Mouse (Mus musculus): ENCODE measurements around the gene Ppp1r3e. TPM values are rescaled to one million over a fixed set of nuclear protein-coding genes. Genes with fewer than 3 reads are reported as not detected.

Ppp1r3e gene
- 1.7 and 2.3 TPM in 2 replicates for polyA plus RNA-seq (2015; fragmentation: Nextera tagmentation; extraction: Ambion mirVana)

DNA sequence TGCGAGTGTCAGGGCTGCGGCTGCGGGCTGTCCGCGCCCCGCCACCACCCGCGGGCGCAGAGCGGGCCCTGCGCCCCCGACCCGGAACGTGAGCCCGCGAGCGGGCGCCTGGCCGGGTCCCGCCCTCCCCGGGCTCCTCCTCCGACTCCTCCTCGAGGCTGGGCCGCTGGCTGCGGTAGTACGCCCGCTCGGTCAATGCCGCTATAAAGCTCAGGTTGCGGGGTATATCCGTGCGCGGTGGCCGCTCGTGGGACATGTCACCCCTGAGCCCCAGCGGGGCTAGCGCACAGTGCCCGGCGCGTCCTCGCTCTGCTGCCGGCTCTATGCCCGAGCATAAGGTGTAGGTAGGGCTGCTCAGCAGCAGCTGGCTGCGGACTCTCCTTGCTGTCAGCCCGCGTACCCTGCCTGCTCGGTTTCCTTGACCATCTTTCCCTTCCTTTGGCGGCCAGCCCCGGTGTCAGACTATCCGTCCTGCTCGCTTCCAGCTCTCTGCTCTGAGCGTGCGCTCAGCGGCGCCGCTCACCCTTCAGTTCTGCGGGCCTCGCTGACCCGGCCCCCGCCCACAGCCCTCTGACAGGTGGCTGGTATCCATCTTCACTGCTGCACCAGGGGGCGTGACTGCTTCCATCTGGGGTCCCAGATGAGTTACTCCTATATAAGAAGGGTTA lies at the start of gene Ppp1r3e:
Gene Ppp1r3e, minus strand, starts transcription at position 503 of the 668 bp plus-strand sequence.
- no peaks in the 10 kb centered on the region for H3K27me3 ChIP-seq
- H3K9me3 ChIP-seq, result no peaks in the 10 kb centered on the region
- 0% methylated on average over 57 of the region's 61 CpGs for WGBS
- H3K9ac ChIP-seq (replicated peaks), result peak within 1 kb of the TSS; percentile 88
- H3K27ac ChIP-seq (replicated peaks), result peak within 1 kb of the TSS; percentile 93
- peak within 1 kb of the TSS; percentile 80 for H3K4me3 ChIP-seq
- peak; percentile 84 for ATAC-seq (replicated peaks)
- H3K4me1 ChIP-seq, result peaks cover 17% of the 10 kb centered on the region
- H3K4me2 ChIP-seq (replicated peaks), result peak within 1 kb of the TSS; percentile 84
- H3K36me3 ChIP-seq, result no peaks in the 10 kb centered on the region

DNA sequence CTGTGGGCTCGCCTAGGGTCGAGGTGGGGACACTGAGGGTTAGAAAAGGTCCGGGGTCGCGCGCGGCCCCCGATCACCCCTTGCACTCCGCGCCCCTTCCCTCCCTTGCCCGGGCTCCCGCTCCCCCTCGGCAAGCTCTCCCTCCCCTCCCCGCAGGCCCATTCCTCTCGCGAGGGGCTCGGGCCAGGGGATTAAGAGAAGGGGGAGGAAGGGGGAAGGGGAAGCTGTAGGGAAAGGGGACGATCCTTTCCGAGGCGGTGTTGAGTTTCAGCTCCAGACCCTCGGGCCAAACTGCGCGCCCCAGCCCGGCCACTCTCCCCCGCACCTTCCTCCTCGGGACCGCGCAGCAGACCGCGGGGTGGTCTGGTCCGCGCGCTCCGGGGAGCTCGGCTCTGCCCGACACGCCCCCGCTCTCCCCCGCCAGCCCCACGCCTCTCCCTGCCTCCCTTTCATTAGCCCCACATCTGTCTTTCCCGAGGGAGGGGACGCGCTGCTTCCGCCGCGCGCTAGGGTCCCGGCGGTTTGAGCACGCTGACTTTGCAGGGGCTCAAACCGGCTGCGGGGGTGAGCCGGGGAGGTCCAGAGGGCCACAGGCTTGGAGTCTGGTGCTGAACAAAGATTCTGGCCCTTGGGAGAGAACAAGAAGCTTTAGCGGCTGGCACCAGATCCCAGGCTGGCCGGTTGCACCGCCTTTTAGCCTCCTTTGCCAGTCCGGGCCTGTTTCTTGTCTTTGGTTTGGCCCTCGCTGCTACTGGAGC lies 49.2 kb upstream of the Ppp1r3e start:
- H3K9ac ChIP-seq (replicated peaks), result peak overlapping the region; percentile 78
- H3K36me3 ChIP-seq, result 0 out of 2 replicates have a peak, but pooled peaks cover 3% of the 10 kb centered on the region
- H3K4me3 ChIP-seq, result peak overlapping the region; percentile 51
- no peaks in the 10 kb centered on the region for H3K27me3 ChIP-seq
- WGBS, result under 1% methylated on average over 53 of the region's 58 CpGs
- ATAC-seq (replicated peaks), result peak; percentile 66
- H3K4me2 ChIP-seq (replicated peaks), result peak overlapping the region; percentile 90
- peak overlapping the region; percentile 96 for H3K27ac ChIP-seq (replicated peaks)
- peaks cover 37% of the 10 kb centered on the region for H3K4me1 ChIP-seq
- H3K9me3 ChIP-seq, result peaks cover 2% of the 10 kb centered on the region; the same call in 1 of the 2 replicates

GRCm38 (mm10) chr14:54925349-54926342 lies 48.3 kb upstream of the Ppp1r3e start, which contains the start of gene Efs:
Efs (minus strand) TSS chr14:54926126.
- H3K9me3 ChIP-seq, result peaks cover 11% of the 10 kb centered on the region; the same call in 1 of the 2 replicates
- ATAC-seq (replicated peaks), result peak; percentile 67
- WGBS, result 1% methylated on average over 57 of the region's 57 CpGs

GRCm38 (mm10) chr14:54924641-54925348 lies 47.4 kb upstream of the Ppp1r3e start:
- Histone ChIP-seq H3K36me3 (peaks cover 20% of the 10 kb centered on the region), H3K9me3 (peaks cover 11% of the 10 kb centered on the region; the same call in 1 of the 2 replicates), H3K4me2 (replicated peaks) (peak overlapping the region; percentile 90), H3K27ac (replicated peaks) (peak overlapping the region; percentile 96), H3K27me3 (no peaks in the 10 kb centered on the region), H3K4me1 (peaks cover 37% of the 10 kb centered on the region), H3K9ac (replicated peaks) (peak overlapping the region; percentile 78), H3K4me3 (peak overlapping the region; percentile 51)
- WGBS, result 15% methylated on average over 7 of the region's 7 CpGs
- ATAC-seq (replicated peaks), result peak; percentile 65

More at GRCm38 (mm10) chr14:54925349-54926342, 48.3 kb upstream of the Ppp1r3e start, which contains the start of gene Efs:
- Histone ChIP-seq H3K9ac (replicated peaks) (peak within 1 kb of the TSS; percentile 78), H3K4me1 (peaks cover 37% of the 10 kb centered on the region), H3K4me3 (peak within 1 kb of the TSS; percentile 51), H3K27me3 (no peaks in the 10 kb centered on the region), H3K36me3 (peaks cover 12% of the 10 kb centered on the region), H3K27ac (replicated peaks) (peak within 1 kb of the TSS; percentile 96), H3K4me2 (replicated peaks) (peak within 1 kb of the TSS; percentile 90)

GRCm38 (mm10) chr14:54920076-54920685 lies 42.8 kb upstream of the Ppp1r3e start:
- peaks cover 42% of the 10 kb centered on the region for H3K36me3 ChIP-seq
- 98% methylated on average over 16 of the region's 16 CpGs for WGBS

DNA sequence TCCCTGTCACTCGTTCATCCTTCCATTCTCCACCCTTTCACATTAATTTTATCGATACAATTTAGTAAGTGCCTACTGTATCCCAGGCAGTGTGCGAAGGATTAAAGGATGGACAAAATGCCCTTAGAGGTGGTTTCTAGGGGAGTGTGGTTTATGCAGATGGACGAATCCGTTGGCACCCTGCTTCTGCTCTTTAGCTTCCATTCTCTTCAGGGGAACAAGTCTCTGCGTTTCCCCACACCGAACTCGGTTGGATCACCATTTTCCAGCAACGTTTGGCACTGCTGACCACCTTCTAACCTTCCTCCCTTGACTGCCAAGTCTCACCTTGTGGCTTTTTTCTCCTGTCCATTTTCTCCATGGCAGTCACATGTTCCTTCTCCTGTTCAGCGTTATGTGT lies 36.0 kb upstream of the Ppp1r3e start:
- ATAC-seq (replicated peaks), result 0 out of 2 replicates have a peak, but pooled peaks have one; percentile 3

More at GRCm38 (mm10) chr14:54920076-54920685, 42.8 kb upstream of the Ppp1r3e start:
- Histone ChIP-seq H3K27me3 (no peaks in the 10 kb centered on the region), H3K4me2 (replicated peaks) (no peak overlapping the region), H3K27ac (replicated peaks) (no peak overlapping the region), H3K9ac (replicated peaks) (no peak overlapping the region), H3K4me1 (peaks cover 16% of the 10 kb centered on the region), H3K4me3 (no peak overlapping the region), H3K9me3 (peaks cover 11% of the 10 kb centered on the region; the same call in 1 of the 2 replicates)
- ATAC-seq (replicated peaks), result no peak

GRCm38 (mm10) chr14:54912886-54913285 lies 35.5 kb upstream of the Ppp1r3e start, which contains the start of gene Slc22a17:
Slc22a17 (minus strand) TSS chr14:54913132.
- peak; percentile 97 for ATAC-seq (replicated peaks)
- Histone ChIP-seq H3K27me3 (no peaks in the 10 kb centered on the region), H3K4me2 (replicated peaks) (peak within 1 kb of the TSS; percentile 83), H3K27ac (replicated peaks) (peak within 1 kb of the TSS; percentile 87), H3K4me3 (peak within 1 kb of the TSS; percentile 74), H3K4me1 (peaks cover 21% of the 10 kb centered on the region), H3K9ac (replicated peaks) (peak within 1 kb of the TSS; percentile 84), H3K36me3 (peaks cover 22% of the 10 kb centered on the region), H3K9me3 (no peaks in the 10 kb centered on the region)
- under 1% methylated on average over 26 of the region's 28 CpGs for WGBS

More for the DNA sequence above, 36.0 kb upstream of the Ppp1r3e start:
- 14% methylated on average over 10 of the region's 10 CpGs for WGBS
- Histone ChIP-seq H3K9me3 (no peaks in the 10 kb centered on the region), H3K27me3 (no peaks in the 10 kb centered on the region), H3K4me1 (peaks cover 21% of the 10 kb centered on the region), H3K9ac (replicated peaks) (peak overlapping the region; percentile 84), H3K27ac (replicated peaks) (peak overlapping the region; percentile 87), H3K4me3 (peak overlapping the region; percentile 74), H3K36me3 (peaks cover 22% of the 10 kb centered on the region), H3K4me2 (replicated peaks) (peak overlapping the region; percentile 83)

DNA sequence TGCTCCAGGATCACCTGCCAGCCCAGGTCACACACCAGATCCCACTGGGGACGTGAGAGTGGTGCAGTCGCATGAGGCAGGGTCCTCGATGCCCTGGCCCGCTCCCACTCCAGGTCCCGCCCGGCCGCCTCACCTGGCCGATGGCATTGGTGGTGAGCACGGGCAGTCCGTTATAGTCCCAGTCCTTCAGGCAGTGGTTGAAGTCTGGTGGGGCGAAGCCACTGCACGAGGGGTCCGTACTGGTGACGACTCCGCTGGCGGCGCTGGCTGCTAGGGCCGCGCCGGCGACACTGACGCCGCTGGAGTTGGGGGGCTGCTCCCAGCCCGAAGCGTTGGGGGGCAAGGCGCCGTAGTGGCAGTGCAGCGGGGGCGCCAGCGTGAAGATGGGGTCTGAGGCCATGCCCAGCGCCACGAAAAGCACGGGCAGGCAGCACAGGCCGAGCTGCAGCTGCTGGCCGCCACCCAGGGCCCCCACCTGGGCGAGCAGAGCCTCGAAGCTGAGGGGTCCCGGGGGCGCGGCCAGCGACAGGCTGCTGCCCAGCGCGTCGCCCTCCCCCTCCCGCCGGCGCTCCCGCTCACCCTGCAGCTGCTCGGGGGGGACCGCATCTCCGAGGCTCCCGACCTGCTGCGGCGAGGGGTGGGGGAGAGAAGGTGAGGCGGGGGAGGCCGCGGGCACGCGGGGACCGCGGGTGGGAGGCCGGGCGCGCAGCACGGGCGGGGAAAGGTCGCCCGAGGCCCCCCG lies 34.9 kb upstream of the Ppp1r3e start:
- Histone ChIP-seq H3K4me1 (peaks cover 21% of the 10 kb centered on the region), H3K4me2 (replicated peaks) (peak overlapping the region; percentile 83), H3K9me3 (no peaks in the 10 kb centered on the region), H3K36me3 (peaks cover 27% of the 10 kb centered on the region), H3K9ac (replicated peaks) (peak overlapping the region; percentile 84), H3K4me3 (peak overlapping the region; percentile 74), H3K27me3 (no peaks in the 10 kb centered on the region), H3K27ac (replicated peaks) (peak overlapping the region; percentile 87)
- peak; percentile 68 for ATAC-seq (replicated peaks)
- WGBS, result 2% methylated on average over 49 of the region's 69 CpGs

- ATAC-seq (replicated peaks), result no peak
- no peak overlapping the region for H3K9ac ChIP-seq (replicated peaks)
- no peak overlapping the region for H3K27ac ChIP-seq (replicated peaks)
- no peaks in the 10 kb centered on the region for H3K9me3 ChIP-seq
- no peak overlapping the region for H3K4me3 ChIP-seq
- H3K4me1 ChIP-seq, result peaks cover 20% of the 10 kb centered on the region
- H3K27me3 ChIP-seq, result no peaks in the 10 kb centered on the region
- 86% methylated on average over 7 of the region's 7 CpGs for WGBS
- no peak overlapping the region for H3K4me2 ChIP-seq (replicated peaks)
- peaks cover 48% of the 10 kb centered on the region for H3K36me3 ChIP-seq
Observed at GRCm38 (mm10) chr14:54908682-54909081, 31.3 kb upstream of the Ppp1r3e start.

GRCm38 (mm10) chr14:54903641-54904040 lies 26.3 kb upstream of the Ppp1r3e start:
- ATAC-seq (replicated peaks), result no peak
- H3K36me3 ChIP-seq, result peaks cover 46% of the 10 kb centered on the region
- H3K4me2 ChIP-seq (replicated peaks), result no peak overlapping the region
- no peak overlapping the region for H3K4me3 ChIP-seq
- WGBS, result 90% methylated on average over 4 of the region's 4 CpGs
- no peaks in the 10 kb centered on the region for H3K9me3 ChIP-seq
- no peak overlapping the region for H3K27ac ChIP-seq (replicated peaks)
- H3K9ac ChIP-seq (replicated peaks), result no peak overlapping the region
- H3K27me3 ChIP-seq, result no peaks in the 10 kb centered on the region
- H3K4me1 ChIP-seq, result no peaks in the 10 kb centered on the region

Data from forebrain, embryonic 15.5 days (tissue).